Mouse (Mus musculus) erythroblast, embryonic 14.5 days (primary cell): ENCODE measurements around the gene Dgka. TPM values are rescaled to one million over a fixed set of nuclear protein-coding genes. Genes with fewer than 3 reads are reported as not detected.

Experiments used
- H3K27me3 ChIP-seq: 2 replicates; pipeline ENCODE4 v1.6.1; 2012; ENCODE audit warnings: inconsistent platforms; ENCODE audit not compliant: control insufficient read depth
- H3K36me3 ChIP-seq: 2 replicates; pipeline ENCODE4 v1.6.1; 2012; ENCODE audit warnings: mild to moderate bottlenecking, inconsistent platforms; ENCODE audit not compliant: control insufficient read depth
- H3K4me1 ChIP-seq: 2 replicates; pipeline ENCODE4 v1.6.1; 2012; ENCODE audit warnings: inconsistent platforms; ENCODE audit not compliant: control insufficient read depth
- H3K4me3 ChIP-seq: replicated peaks from 2 replicates; pipeline ENCODE3; 2012; ENCODE audit warnings: moderate library complexity, mild to moderate bottlenecking, inconsistent platforms
- H3K9me3 ChIP-seq: 2 replicates; pipeline ENCODE4 v1.6.1; 2012; ENCODE audit warnings: low read length, inconsistent platforms, mixed read lengths; ENCODE audit not compliant: control insufficient read depth
- GATA1 ChIP-seq: IDR thresholded peaks from 2 replicates; pipeline ENCODE4 v1.6.1; 2012; ENCODE audit warnings: low read length, inconsistent platforms, mixed read lengths
- TAL1 ChIP-seq: IDR thresholded peaks from 3 replicates; pipeline ENCODE4 v1.6.1; 2012; ENCODE audit warnings: low read length, inconsistent platforms, mixed read lengths
- polyA plus RNA-seq: library from polyadenylated mRNA; stranded (reverse); fragments of >175 nt; gene quantifications from 2 replicates; pipeline ENCODE4 v1.2.3, GENCODE M21; 2012

Gene Dgka
- polyA plus RNA-seq, 1 experiment = 0.02 TPM

- H3K4me1 ChIP-seq = peaks cover 53% of the 10 kb centered on the region
- peak within 1 kb of the TSS; percentile 89 for H3K4me3 ChIP-seq
- H3K27me3 ChIP-seq = no peaks in the 10 kb centered on the region
- peaks cover 2% of the 10 kb centered on the region; the same call in 1 of the 2 replicates for H3K9me3 ChIP-seq
- TF ChIP-seq GATA1 (no peak), TAL1 (no peak)
- H3K36me3 ChIP-seq = peaks cover 56% of the 10 kb centered on the region
These were observed 48.5 kb downstream of the Dgka start, which contains the start of gene Rab5b for GRCm38 (mm10) chr10:128695992-128696807. Rab5b (minus strand) TSS chr10:128696264.

GRCm38 (mm10) chr10:128695411-128695991, 49.2 kb downstream of the Dgka start:
- H3K4me3 ChIP-seq = peak overlapping the region; percentile 89
- H3K9me3 ChIP-seq = peaks cover 2% of the 10 kb centered on the region; the same call in 1 of the 2 replicates
- H3K4me1 ChIP-seq = peaks cover 51% of the 10 kb centered on the region
- no peaks in the 10 kb centered on the region for H3K27me3 ChIP-seq
- peaks cover 49% of the 10 kb centered on the region for H3K36me3 ChIP-seq
- TF ChIP-seq TAL1 (no peak), GATA1 (no peak)

- no peaks in the 10 kb centered on the region for H3K9me3 ChIP-seq
- no peak for TF ChIP-seq TAL1
- TF ChIP-seq GATA1 = no peak
- peaks cover 25% of the 10 kb centered on the region for H3K36me3 ChIP-seq
These were observed 70.1 kb downstream of the Dgka start for GRCm38 (mm10) chr10:128674469-128675008.

GRCm38 (mm10) chr10:128673763-128674468, 70.7 kb downstream of the Dgka start, which contains the start of gene Suox:
Suox (minus strand) TSS chr10:128674073.
- TF ChIP-seq GATA1 (no peak), TAL1 (no peak)
- Histone ChIP-seq H3K4me1 (peaks cover 26% of the 10 kb centered on the region), H3K9me3 (no peaks in the 10 kb centered on the region), H3K4me3 (peak within 1 kb of the TSS; percentile 79), H3K27me3 (peaks cover 48% of the 10 kb centered on the region), H3K36me3 (peaks cover 19% of the 10 kb centered on the region)

More at GRCm38 (mm10) chr10:128674469-128675008, 70.1 kb downstream of the Dgka start:
- Histone ChIP-seq H3K27me3 (peaks cover 42% of the 10 kb centered on the region), H3K4me1 (peaks cover 21% of the 10 kb centered on the region), H3K4me3 (peak overlapping the region; percentile 79)

- Histone ChIP-seq H3K4me3 (no peak overlapping the region), H3K9me3 (no peaks in the 10 kb centered on the region; the same call in 1 of the 2 replicates), H3K4me1 (peaks cover 41% of the 10 kb centered on the region), H3K36me3 (peaks cover 10% of the 10 kb centered on the region; the same call in 1 of the 2 replicates), H3K27me3 (peaks cover 73% of the 10 kb centered on the region)
- no peak for TF ChIP-seq TAL1
- no peak for TF ChIP-seq GATA1
These were observed 73.5 kb downstream of the Dgka start for GRCm38 (mm10) chr10:128671148-128671547.

Other genes starting within 250 kb of the Dgka start
- 0.63 and 0.76 TPM in 2 replicates for gene Myl6b, start 246.2 kb downstream of the Dgka start, polyA plus RNA-seq
- 2.7 and 2.9 TPM in 2 replicates for gene Esyt1, start 219.0 kb downstream of the Dgka start, polyA plus RNA-seq
- 1.6 and 1.9 TPM in 2 replicates for gene Zc3h10, start 197.1 kb downstream of the Dgka start, polyA plus RNA-seq
- 2,301 and 2,563 TPM in 2 replicates for gene Rpl41, start 195.6 kb downstream of the Dgka start, polyA plus RNA-seq
- gene Pa2g4, start 178.9 kb downstream of the Dgka start, polyA plus RNA-seq = 39.3 and 42.3 TPM in 2 replicates
- gene Erbb3, start 155.2 kb downstream of the Dgka start, polyA plus RNA-seq = 0.01 TPM in 1 of 2 replicates, not detected in the other
- 514 and 972 TPM in 2 replicates for gene Rps26, start 118.1 kb downstream of the Dgka start, polyA plus RNA-seq
- 0.01 TPM in 1 of 2 replicates, not detected in the other for gene Ikzf4, start 98.9 kb downstream of the Dgka start, polyA plus RNA-seq
- 0.04 and 0.14 TPM in 2 replicates for gene Suox, start 70.8 kb downstream of the Dgka start, polyA plus RNA-seq
- 1.1 and 1.2 TPM in 2 replicates for gene Rab5b, start 48.6 kb downstream of the Dgka start, polyA plus RNA-seq
- gene Pmel, start 40.7 kb downstream of the Dgka start, polyA plus RNA-seq = not detected in 2 replicates
- gene Cdk2, start 39.8 kb downstream of the Dgka start, polyA plus RNA-seq = 2.3 and 2.6 TPM in 2 replicates
- 10.9 and 11.7 TPM in 2 replicates for gene Pym1, start 3.0 kb upstream of the Dgka start, polyA plus RNA-seq
- gene Mmp19, start 46.1 kb upstream of the Dgka start, polyA plus RNA-seq = 0.01 TPM in 1 of 2 replicates, not detected in the other
- gene Dnajc14, start 59.2 kb upstream of the Dgka start, polyA plus RNA-seq = 0.94 and 1.2 TPM in 2 replicates
- gene Tmem198b, start 59.5 kb upstream of the Dgka start, polyA plus RNA-seq = 0.07 and 0.09 TPM in 2 replicates
- 1.4 and 2.5 TPM in 2 replicates for gene Sarnp, start 72.5 kb upstream of the Dgka start, polyA plus RNA-seq
- gene Ormdl2, start 76.8 kb upstream of the Dgka start, polyA plus RNA-seq = 1.3 and 2.2 TPM in 2 replicates
- not detected in 2 replicates for gene Gdf11, start 146.9 kb upstream of the Dgka start, polyA plus RNA-seq
- 0.04 and 0.21 TPM in 2 replicates for gene Cd63, start 156.1 kb upstream of the Dgka start, polyA plus RNA-seq
- gene Rdh5, start 178.0 kb upstream of the Dgka start, polyA plus RNA-seq = 0.06 and 0.17 TPM in 2 replicates
- 16.6 and 25.2 TPM in 2 replicates for gene Bloc1s1, start 179.2 kb upstream of the Dgka start, polyA plus RNA-seq
- 0.07 TPM in 1 of 2 replicates, not detected in the other for gene Itga7, start 189.0 kb upstream of the Dgka start, polyA plus RNA-seq
- gene Mettl7b, start 216.1 kb upstream of the Dgka start, polyA plus RNA-seq = not detected in 2 replicates
- not detected in 2 replicates for gene Olfr9, start 244.6 kb upstream of the Dgka start, polyA plus RNA-seq